Mouse (Mus musculus) CH12.LX (cell line): ENCODE measurements around the gene Slc25a34.

ENCODE experiments used
- CHD1 ChIP-seq: IDR thresholded peaks from 2 replicates; pipeline ENCODE4 v1.6.1; 2012; ENCODE audit warnings: low read depth, low read length, improper control_type of control experiment, inconsistent platforms
- CTCF ChIP-seq, 2 experiments: IDR thresholded peaks in 1 of 2; conservative IDR thresholded peaks in 1 of 2; 2 replicates each; pipeline ENCODE4 v1.5.1; 2011 to 2012; ENCODE audit warnings: low read depth in 2 of 2, low read length in 2 of 2, improper control_type of control experiment in 1 of 2, inconsistent platforms in 1 of 2, mild to moderate bottlenecking in 1 of 2, moderate library complexity in 1 of 2
- NRF1 ChIP-seq: IDR thresholded peaks from 2 replicates; pipeline ENCODE4 v1.6.1; 2014; ENCODE audit warnings: low read depth, mild to moderate bottlenecking, inconsistent platforms, low read length, improper control_type of control experiment, moderate library complexity
- PAX5 ChIP-seq: IDR thresholded peaks from 2 replicates; pipeline ENCODE4 v1.6.1; 2012; ENCODE audit warnings: low read length, inconsistent platforms, mixed read lengths
- POLR2A ChIP-seq: IDR thresholded peaks from 2 replicates; pipeline ENCODE4 v1.6.1; 2011; ENCODE audit warnings: low read depth, mild to moderate bottlenecking, improper control_type of control experiment, low read length

- no peak for TF ChIP-seq POLR2A
- TF ChIP-seq CHD1: no peak; the same call in 1 of the 2 replicates
- no peak for TF ChIP-seq NRF1
- no peak for TF ChIP-seq PAX5
- TF ChIP-seq CTCF (conservative IDR thresholded peaks at IDR 0.05 in 1 of 2, IDR thresholded peaks at IDR 0.05 in 1 of 2; ENCODE audit: low read depth in 2 of 2, low read length in 2 of 2): no peak
These were observed 2.3 kb upstream of the Slc25a34 start for GRCm38 (mm10) chr4:141625774-141626550.
